Mouse (Mus musculus): ENCODE measurements at regions not wholly inside any gene's neighbourhood (a gene's known extent, or its start where the extent isn't known, plus 50 kb on each side); places are given as distances from the start of the nearest gene placed in this dataset.

- TF ChIP-seq POLR2AphosphoS5 (IDR thresholded peaks at IDR 0.05; ENCODE audit: insufficient replicate concordance, low read depth, low read length) (no peak), GATA1 (IDR thresholded peaks at IDR 0.05; ENCODE audit: borderline replicate concordance, low read length) (no peak), CTCF (IDR thresholded peaks at IDR 0.05; ENCODE audit: low read depth, low read length) (no peak), GATA2 (IDR thresholded peaks at IDR 0.05; ENCODE audit: borderline replicate concordance, low read depth, low read length) (no peak), TAL1 (conservative IDR thresholded peaks at IDR 0.05; ENCODE audit: low read depth, low read length) (no peak)
- no peak overlapping the region for H3K4me3 ChIP-seq (ENCODE audit: low read depth, low read length)
- H3K36me3 ChIP-seq (replicated peaks): no peaks in the 10 kb centered on the region
- no peaks in the 10 kb centered on the region for H3K9me3 ChIP-seq (replicated peaks)
- no peak for ATAC-seq (ENCODE audit: extremely low read depth, insufficient number of reproducible peaks, low FRiP score, poor library complexity, severe bottlenecking)
- no peaks in the 10 kb centered on the region for H3K4me1 ChIP-seq (ENCODE audit: insufficient read depth, low read depth, low read length)
- H3K27me3 ChIP-seq (ENCODE audit: insufficient read depth, low read length): no peaks in the 10 kb centered on the region
- DNase-seq (ENCODE audit: low spot score): no peak
These were observed 144.5 kb upstream of the Adra1d start for GRCm38 (mm10) chr2:131706565-131706964.

- DNase-seq (ENCODE audit: low spot score) (no peak), ATAC-seq (ENCODE audit: extremely low read depth, insufficient number of reproducible peaks, low FRiP score, poor library complexity, severe bottlenecking) (no peak)
- H3K36me3 ChIP-seq (replicated peaks): no peaks in the 10 kb centered on the region
- H3K9me3 ChIP-seq (replicated peaks): no peaks in the 10 kb centered on the region
- H3K4me3 ChIP-seq (ENCODE audit: low read depth, low read length): no peak overlapping the region
- TF ChIP-seq GATA1 (IDR thresholded peaks at IDR 0.05; ENCODE audit: borderline replicate concordance, low read length) (no peak), POLR2AphosphoS5 (IDR thresholded peaks at IDR 0.05; ENCODE audit: insufficient replicate concordance, low read depth, low read length) (no peak), TAL1 (conservative IDR thresholded peaks at IDR 0.05; ENCODE audit: low read depth, low read length) (no peak), CTCF (IDR thresholded peaks at IDR 0.05; ENCODE audit: low read depth, low read length) (no peak), GATA2 (IDR thresholded peaks at IDR 0.05; ENCODE audit: borderline replicate concordance, low read depth, low read length) (no peak)
- no peaks in the 10 kb centered on the region for H3K4me1 ChIP-seq (ENCODE audit: insufficient read depth, low read depth, low read length)
- no peaks in the 10 kb centered on the region for H3K27me3 ChIP-seq (ENCODE audit: insufficient read depth, low read length)
These were observed 142.3 kb upstream of the Adra1d start for GRCm38 (mm10) chr2:131704406-131704805.

- H3K4me1 ChIP-seq (ENCODE audit: insufficient read depth, low read depth, low read length): no peaks in the 10 kb centered on the region
- H3K9me3 ChIP-seq (replicated peaks): no peaks in the 10 kb centered on the region
- no peak overlapping the region for H3K4me3 ChIP-seq (ENCODE audit: low read depth, low read length)
- TF ChIP-seq POLR2AphosphoS5 (IDR thresholded peaks at IDR 0.05; ENCODE audit: insufficient replicate concordance, low read depth, low read length) (no peak), TAL1 (conservative IDR thresholded peaks at IDR 0.05; ENCODE audit: low read depth, low read length) (no peak), GATA2 (IDR thresholded peaks at IDR 0.05; ENCODE audit: borderline replicate concordance, low read depth, low read length) (no peak), GATA1 (IDR thresholded peaks at IDR 0.05; ENCODE audit: borderline replicate concordance, low read length) (no peak), CTCF (IDR thresholded peaks at IDR 0.05; ENCODE audit: low read depth, low read length) (no peak)
- no peak for ATAC-seq (ENCODE audit: extremely low read depth, insufficient number of reproducible peaks, low FRiP score, poor library complexity, severe bottlenecking)
- H3K27me3 ChIP-seq (ENCODE audit: insufficient read depth, low read length): no peaks in the 10 kb centered on the region
- DNase-seq (ENCODE audit: low spot score): no peak
- H3K36me3 ChIP-seq (replicated peaks): no peaks in the 10 kb centered on the region
These were observed 140.1 kb upstream of the Adra1d start for GRCm38 (mm10) chr2:131702146-131702545.

GRCm38 (mm10) chr2:131699798-131700197 is 137.7 kb upstream of the Adra1d start:
- no peaks in the 10 kb centered on the region for H3K9me3 ChIP-seq (replicated peaks)
- DNase-seq (ENCODE audit: low spot score) (no peak), ATAC-seq (ENCODE audit: extremely low read depth, insufficient number of reproducible peaks, low FRiP score, poor library complexity, severe bottlenecking) (no peak)
- H3K4me1 ChIP-seq (ENCODE audit: insufficient read depth, low read depth, low read length): no peaks in the 10 kb centered on the region
- TF ChIP-seq GATA1 (IDR thresholded peaks at IDR 0.05; ENCODE audit: borderline replicate concordance, low read length) (no peak), CTCF (IDR thresholded peaks at IDR 0.05; ENCODE audit: low read depth, low read length) (no peak), TAL1 (conservative IDR thresholded peaks at IDR 0.05; ENCODE audit: low read depth, low read length) (no peak), GATA2 (IDR thresholded peaks at IDR 0.05; ENCODE audit: borderline replicate concordance, low read depth, low read length) (no peak)
- no peaks in the 10 kb centered on the region for H3K36me3 ChIP-seq (replicated peaks)
- H3K27me3 ChIP-seq (ENCODE audit: insufficient read depth, low read length): no peaks in the 10 kb centered on the region
- no peak overlapping the region for H3K4me3 ChIP-seq (ENCODE audit: low read depth, low read length)

GRCm38 (mm10) chr2:131698008-131698965 is 136.2 kb upstream of the Adra1d start:
- no peaks in the 10 kb centered on the region for H3K9me3 ChIP-seq (replicated peaks)
- ATAC-seq (ENCODE audit: extremely low read depth, insufficient number of reproducible peaks, low FRiP score, poor library complexity, severe bottlenecking): no peak
- no peak overlapping the region for H3K4me3 ChIP-seq (ENCODE audit: low read depth, low read length)
- H3K36me3 ChIP-seq (replicated peaks): no peaks in the 10 kb centered on the region
- no peaks in the 10 kb centered on the region for H3K27me3 ChIP-seq (ENCODE audit: insufficient read depth, low read length)
- H3K4me1 ChIP-seq (ENCODE audit: insufficient read depth, low read depth, low read length): no peaks in the 10 kb centered on the region
- no peak for DNase-seq (ENCODE audit: low spot score)
- TF ChIP-seq TAL1 (conservative IDR thresholded peaks at IDR 0.05; ENCODE audit: low read depth, low read length): no peak
- no peak for TF ChIP-seq GATA1 (IDR thresholded peaks at IDR 0.05; ENCODE audit: borderline replicate concordance, low read length)
- TF ChIP-seq POLR2AphosphoS5 (IDR thresholded peaks at IDR 0.05; ENCODE audit: insufficient replicate concordance, low read depth, low read length): no peak

GRCm38 (mm10) chr2:131696307-131696706 is 134.2 kb upstream of the Adra1d start:
- H3K36me3 ChIP-seq (replicated peaks): no peaks in the 10 kb centered on the region
- no peaks in the 10 kb centered on the region for H3K9me3 ChIP-seq (replicated peaks)
- ATAC-seq (ENCODE audit: extremely low read depth, insufficient number of reproducible peaks, low FRiP score, poor library complexity, severe bottlenecking): no peak
- no peak for DNase-seq (ENCODE audit: low spot score)
- TF ChIP-seq GATA2 (IDR thresholded peaks at IDR 0.05; ENCODE audit: borderline replicate concordance, low read depth, low read length) (no peak), GATA1 (IDR thresholded peaks at IDR 0.05; ENCODE audit: borderline replicate concordance, low read length) (no peak), TAL1 (conservative IDR thresholded peaks at IDR 0.05; ENCODE audit: low read depth, low read length) (no peak), POLR2AphosphoS5 (IDR thresholded peaks at IDR 0.05; ENCODE audit: insufficient replicate concordance, low read depth, low read length) (no peak), CTCF (IDR thresholded peaks at IDR 0.05; ENCODE audit: low read depth, low read length) (no peak)
- H3K4me1 ChIP-seq (ENCODE audit: insufficient read depth, low read depth, low read length): no peaks in the 10 kb centered on the region
- no peak overlapping the region for H3K4me3 ChIP-seq (ENCODE audit: low read depth, low read length)
- H3K27me3 ChIP-seq (ENCODE audit: insufficient read depth, low read length): no peaks in the 10 kb centered on the region
